In the genomic region with DNA sequence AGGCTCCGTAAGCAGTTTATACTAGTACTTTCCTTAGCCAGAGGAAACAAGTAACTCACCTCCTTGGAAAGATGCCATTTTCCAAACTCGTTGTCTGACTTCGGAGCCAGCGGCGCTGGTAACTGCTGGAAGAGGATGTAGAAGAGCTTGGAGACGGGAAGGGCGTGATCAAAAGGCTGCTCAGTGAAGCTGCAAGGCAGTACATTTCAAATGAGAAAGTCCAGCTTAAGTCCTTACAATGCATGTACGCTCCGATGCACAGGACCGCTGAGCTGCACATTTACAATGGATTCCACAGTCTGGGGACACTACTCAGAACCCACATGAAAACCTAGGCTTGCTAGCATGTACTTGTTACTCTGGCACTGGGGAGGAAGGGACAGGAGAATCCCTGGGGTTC, we compare ENCODE assay signal across 11 mouse cellular contexts.
A peak's percentile ranks its signal among the peaks of the same experiment; 100 is the strongest.
DNase-seq lines count a peak whose midpoint lies in the region; ATAC-seq and TF ChIP-seq lines count a peak whose summit lies in the region.
"Had no signal": no experiment of that assay in that cellular context is flagged by ENCODE, and none has a peak within 500 bp of the region (broad histone marks: within the 10 kb centered on the region; RNA-seq: fewer than 3 reads in every experiment).

No protein-coding gene starts in this region.

- H3K27ac ChIP-seq in forebrain, embryonic 15.5 days (replicated peaks): no peak overlapping the region
- no peak overlapping the region for H3K27ac ChIP-seq in hindbrain, embryonic 12.5 days
- H3K27ac ChIP-seq in midbrain, embryonic 14.5 days (replicated peaks; ENCODE audit: low read depth, low read length): no peak overlapping the region
- no peak overlapping the region for H3K27ac ChIP-seq in layer of hippocampus, adult 2 months

- peak; percentile 19 to 43 for DNase-seq in lung, postnatal 4 days
- no peak for DNase-seq in lung, postnatal 14 days
- DNase-seq in midbrain, embryonic 14.5 days: peak; percentile 17
- DNase-seq in cerebellum, postnatal 36 days: no peak
- DNase-seq in layer of hippocampus, adult 2 months (ENCODE audit: low spot score in 2 of 2): no peak
- DNase-seq: gastrocnemius, postnatal 10 days; left cerebral cortex, postnatal 4 days; thymus, postnatal 25 days had no signal

- no peak overlapping the region for H3K4me2 ChIP-seq in forebrain, embryonic 15.5 days (replicated peaks)
- H3K4me2 ChIP-seq in hindbrain, embryonic 12.5 days (replicated peaks): no peak overlapping the region
- H3K4me2 ChIP-seq in midbrain, embryonic 14.5 days (ENCODE audit: low read length): no peak overlapping the region

- no peak for TF ChIP-seq CTCF in layer of hippocampus, adult 2 months (conservative IDR thresholded peaks at IDR 0.05)

- WGBS in forebrain, embryonic 15.5 days: 16% methylated on average over 10 of the region's 10 CpGs
- WGBS in hindbrain, embryonic 12.5 days: 53% methylated on average over 10 of the region's 10 CpGs
- 33% methylated on average over 10 of the region's 10 CpGs for WGBS in midbrain, embryonic 14.5 days

- H3K9ac ChIP-seq in forebrain, embryonic 15.5 days (replicated peaks): no peak overlapping the region
- H3K9ac ChIP-seq in hindbrain, embryonic 12.5 days: no peak overlapping the region
- no peak overlapping the region for H3K9ac ChIP-seq in midbrain, embryonic 14.5 days (replicated peaks; ENCODE audit: low read length)

- H3K9me3 ChIP-seq in forebrain, embryonic 15.5 days: no peaks in the 10 kb centered on the region
- no peaks in the 10 kb centered on the region for H3K9me3 ChIP-seq in hindbrain, embryonic 12.5 days (replicated peaks)
- H3K9me3 ChIP-seq in midbrain, embryonic 14.5 days (ENCODE audit: control insufficient read depth, low read length): no peaks in the 10 kb centered on the region

- H3K36me3 ChIP-seq in forebrain, embryonic 15.5 days: peaks cover 6% of the 10 kb centered on the region; the same call in 1 of the 2 replicates
- H3K36me3 ChIP-seq in hindbrain, embryonic 12.5 days: peaks cover 13% of the 10 kb centered on the region; the same call in 1 of the 2 replicates
- H3K36me3 ChIP-seq in midbrain, embryonic 14.5 days (ENCODE audit: control insufficient read depth, insufficient read depth, low read length): peaks cover 19% of the 10 kb centered on the region

- H3K4me3 ChIP-seq in forebrain, embryonic 15.5 days: no peak overlapping the region
- no peak overlapping the region for H3K4me3 ChIP-seq in hindbrain, embryonic 12.5 days
- no peak overlapping the region for H3K4me3 ChIP-seq in midbrain, embryonic 14.5 days (replicated peaks; ENCODE audit: low read depth, low read length)
- no peak overlapping the region for H3K4me3 ChIP-seq in layer of hippocampus, adult 2 months

- H3K4me1 ChIP-seq in forebrain, embryonic 15.5 days: 0 out of 2 replicates have a peak, but pooled peaks cover 2% of the 10 kb centered on the region
- peaks cover 3% of the 10 kb centered on the region; the same call in 1 of the 2 replicates for H3K4me1 ChIP-seq in hindbrain, embryonic 12.5 days
- H3K4me1 ChIP-seq in midbrain, embryonic 14.5 days (ENCODE audit: control insufficient read depth, insufficient read depth, low read length): no peaks in the 10 kb centered on the region

- no peaks in the 10 kb centered on the region for H3K27me3 ChIP-seq in forebrain, embryonic 15.5 days
- H3K27me3 ChIP-seq in hindbrain, embryonic 12.5 days: no peaks in the 10 kb centered on the region
- H3K27me3 ChIP-seq in midbrain, embryonic 14.5 days (ENCODE audit: control insufficient read depth, insufficient read depth, low read length): no peaks in the 10 kb centered on the region

- ATAC-seq in forebrain, embryonic 15.5 days (replicated peaks): peak; percentile 38; the same call in 1 of the 2 replicates
- peak; percentile 48; the same call in 1 of the 2 replicates for ATAC-seq in hindbrain, embryonic 12.5 days (ENCODE audit: low FRiP score)
- ATAC-seq in midbrain, embryonic 14.5 days (ENCODE audit: low FRiP score, low TSS enrichment): no peak
- ATAC-seq: intestine, embryonic 16.5 days had no signal

Comparison
In these comparisons a context has a peak if more than half of its experiments do, and no peak if none do; other contexts are left out.
1. DNase-seq: peak in lung, postnatal 4 days (2 of 2) and midbrain, embryonic 14.5 days (single experiment); none in lung, postnatal 14 days (single experiment), cerebellum, postnatal 36 days (0 of 2) and layer of hippocampus, adult 2 months (0 of 2).